Mouse (Mus musculus) frontal cortex, adult (tissue): ENCODE measurements around the gene Tnfsf11.
A peak's percentile ranks its signal among the peaks of the same experiment; 100 is the strongest.

ENCODE experiments used
- ATAC-seq: cut with Nextera tagmentation; 2 replicates; pipeline ENCODE4 v1.9.2; 2017; ENCODE audit warnings: mild to moderate bottlenecking, moderate library complexity, mixed read lengths; ENCODE audit not compliant: low TSS enrichment

The Tnfsf11 gene

DNA sequence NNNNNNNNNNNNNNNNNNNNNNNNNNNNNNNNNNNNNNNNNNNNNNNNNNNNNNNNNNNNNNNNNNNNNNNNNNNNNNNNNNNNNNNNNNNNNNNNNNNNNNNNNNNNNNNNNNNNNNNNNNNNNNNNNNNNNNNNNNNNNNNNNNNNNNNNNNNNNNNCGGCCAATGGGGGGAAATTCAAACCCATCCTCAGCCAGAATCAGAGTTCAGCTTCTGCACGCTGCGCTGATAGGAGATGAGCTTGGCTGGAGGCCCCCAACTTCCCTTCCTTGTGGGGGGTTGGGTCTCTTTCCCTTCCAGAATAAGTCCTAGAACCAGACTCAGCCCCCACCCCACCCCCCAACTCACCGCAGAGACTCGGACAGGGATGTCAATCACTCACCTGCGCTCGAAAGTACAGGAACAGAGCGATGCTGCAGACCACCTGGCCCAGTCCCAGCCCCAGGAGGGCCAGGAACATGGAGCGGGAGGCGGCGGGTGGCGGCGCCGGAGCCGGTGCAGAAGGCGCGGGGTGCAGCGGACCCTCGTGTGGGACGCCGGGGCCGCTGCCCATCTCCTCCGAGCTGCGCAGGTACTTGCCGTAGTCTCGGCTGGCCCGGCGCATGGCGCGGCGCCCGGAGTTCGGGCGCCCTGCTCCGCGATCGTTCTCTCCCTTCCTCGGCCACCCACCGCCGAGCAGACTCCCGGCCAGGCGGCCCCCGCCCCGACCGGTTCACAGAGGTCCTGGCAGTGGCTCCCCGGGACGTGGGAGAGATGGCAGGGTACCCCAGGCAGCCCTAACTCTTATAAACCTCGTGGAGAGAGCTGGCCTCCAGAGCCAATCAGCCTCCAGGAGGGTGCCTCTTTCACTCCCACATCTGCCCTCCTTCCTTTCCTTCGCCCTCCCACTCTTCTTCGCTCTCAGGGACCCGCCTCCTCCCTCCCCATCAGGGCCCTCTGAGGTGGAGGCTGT, at the start of gene Tnfsf11:
Gene Tnfsf11 (minus strand): TSS at position 758 of the 952 bp plus-strand sequence.
- peak; percentile 23; the same call in 1 of the 2 replicates for ATAC-seq

DNA sequence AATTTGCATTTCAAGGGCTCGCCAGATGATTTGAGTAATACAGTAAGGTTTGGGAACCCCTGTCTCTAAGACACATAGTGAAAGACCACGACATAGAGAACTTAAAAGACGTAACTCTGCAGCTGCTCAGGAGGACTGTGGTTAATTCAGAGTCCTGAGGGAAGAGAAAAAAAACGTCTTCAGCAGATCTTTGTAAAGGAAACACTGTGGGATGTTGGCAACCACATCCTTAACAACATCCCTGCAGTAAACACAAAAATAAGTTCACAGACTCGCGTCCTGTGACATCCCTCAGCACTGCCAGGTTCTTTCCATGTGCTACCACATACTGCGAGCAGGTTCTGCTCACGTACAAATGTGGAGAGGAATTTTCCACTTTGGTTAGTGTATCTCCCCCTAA, 48.9 kb upstream of the Tnfsf11 start:
- ATAC-seq = no peak

DNA sequence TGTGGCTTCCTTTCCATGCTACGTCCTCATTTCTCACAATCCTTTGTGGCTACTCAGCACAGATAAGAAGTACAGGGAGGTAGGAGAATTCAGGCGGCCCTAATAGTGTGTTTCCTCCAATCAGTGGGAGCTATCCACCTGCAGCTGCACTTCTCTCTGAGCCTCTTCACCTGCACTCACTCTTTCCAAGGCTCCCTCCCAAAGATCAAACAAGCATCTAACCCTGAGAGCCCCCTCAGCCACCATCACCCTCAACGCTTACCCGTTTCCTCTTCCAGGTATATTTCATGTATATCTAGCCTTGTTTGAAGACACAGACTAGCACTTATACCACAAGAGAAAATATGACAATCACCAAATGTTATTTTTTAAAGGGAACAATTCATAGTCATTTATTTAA, 47.5 kb upstream of the Tnfsf11 start:
- no peak for ATAC-seq

DNA sequence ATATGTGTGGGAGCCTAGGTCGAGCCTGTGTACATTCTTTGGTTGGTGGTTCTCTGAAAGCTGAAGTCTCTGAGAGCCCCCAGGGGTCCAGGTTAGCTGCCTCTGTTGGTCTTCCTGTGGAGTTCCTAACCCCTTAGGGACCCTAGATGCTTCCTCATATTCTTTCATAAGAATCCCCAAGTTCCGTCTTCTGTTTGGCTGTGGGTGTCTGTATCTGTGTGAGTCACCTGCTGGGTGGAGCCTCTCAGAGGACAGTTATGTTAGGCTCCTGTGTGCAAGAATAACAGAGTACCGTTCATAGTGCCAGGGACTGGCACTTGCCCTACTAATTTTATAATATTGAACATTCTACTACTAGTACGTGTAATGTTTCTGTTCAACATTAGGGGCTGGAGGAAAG, 45.0 kb upstream of the Tnfsf11 start:
- ATAC-seq = no peak

DNA sequence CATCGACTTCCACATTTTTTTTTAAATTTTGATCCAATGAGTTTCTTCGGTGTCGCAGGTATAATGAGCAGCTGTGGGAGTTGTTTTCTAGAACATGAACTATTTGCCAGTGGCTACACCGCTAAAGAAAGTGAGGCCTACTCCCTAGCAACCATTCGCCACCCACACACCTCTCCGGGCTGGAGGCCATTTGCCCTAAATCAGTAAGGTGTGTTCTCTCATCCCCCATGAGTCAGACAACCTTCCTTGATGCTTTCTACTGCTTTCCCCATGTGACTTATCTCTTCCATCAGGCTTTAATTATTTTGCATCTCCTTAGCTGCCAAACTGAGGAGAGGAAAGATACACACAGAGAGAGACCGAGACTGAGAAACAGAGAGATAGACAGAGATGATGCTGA, 43.7 kb upstream of the Tnfsf11 start:
- no peak for ATAC-seq

DNA sequence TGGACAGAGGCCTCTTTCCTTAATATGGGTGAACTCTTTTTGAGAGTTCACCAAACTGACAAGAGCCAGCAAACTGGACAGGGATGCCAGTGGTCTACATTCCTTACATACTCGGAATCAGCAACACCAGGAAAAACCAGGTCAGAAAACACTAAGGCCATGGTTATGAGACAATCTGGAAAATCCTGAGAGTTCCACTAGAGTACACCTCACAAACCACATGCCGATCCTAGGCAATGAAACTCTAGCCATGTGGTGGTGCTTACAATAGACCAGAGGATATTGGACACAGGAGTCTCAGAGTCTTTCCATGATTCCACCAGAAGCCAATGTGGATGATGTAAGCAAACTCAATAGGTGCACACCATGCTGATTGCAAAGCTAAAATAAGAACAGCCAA, 39.9 kb upstream of the Tnfsf11 start:
- no peak for ATAC-seq

DNA sequence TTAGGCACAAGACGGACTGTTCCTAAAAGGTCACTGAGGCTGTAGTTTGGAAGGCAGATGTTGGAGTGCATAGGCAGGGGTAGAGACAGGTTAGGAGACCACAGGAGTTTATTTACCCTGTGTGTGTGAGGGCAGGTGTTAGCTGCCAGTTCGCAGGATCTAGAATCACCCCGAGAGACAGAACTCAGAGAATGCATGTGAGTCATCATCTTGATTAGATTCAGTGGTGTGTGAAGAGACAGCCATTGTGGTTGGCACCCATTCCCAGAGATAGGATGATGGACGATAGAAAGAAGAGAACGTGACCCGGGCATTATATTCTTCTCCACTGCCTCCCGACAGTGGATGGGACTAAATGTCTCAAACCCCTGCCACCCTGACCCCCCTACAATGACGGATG, 35.2 kb upstream of the Tnfsf11 start:
- ATAC-seq = no peak

DNA sequence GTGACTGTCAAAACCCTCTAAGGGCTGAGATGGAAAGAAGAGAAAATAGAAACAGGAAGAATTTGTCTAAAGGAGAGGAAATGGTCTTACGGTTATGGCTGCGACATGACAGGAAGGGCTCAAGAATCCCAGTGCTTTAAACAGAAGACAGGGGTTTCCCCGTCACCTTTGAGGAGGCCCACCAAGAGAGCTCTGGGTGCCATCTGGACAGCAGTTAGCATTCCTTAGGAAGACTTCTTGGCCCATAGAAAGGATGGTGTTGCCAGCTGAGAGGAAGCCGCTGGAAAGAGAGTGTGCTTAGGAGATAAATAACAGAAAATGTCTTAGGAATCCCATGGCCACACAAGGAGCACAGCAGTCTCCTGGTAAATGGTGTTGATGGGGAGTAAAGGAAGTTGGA, 34.3 kb upstream of the Tnfsf11 start:
- ATAC-seq = no peak

DNA sequence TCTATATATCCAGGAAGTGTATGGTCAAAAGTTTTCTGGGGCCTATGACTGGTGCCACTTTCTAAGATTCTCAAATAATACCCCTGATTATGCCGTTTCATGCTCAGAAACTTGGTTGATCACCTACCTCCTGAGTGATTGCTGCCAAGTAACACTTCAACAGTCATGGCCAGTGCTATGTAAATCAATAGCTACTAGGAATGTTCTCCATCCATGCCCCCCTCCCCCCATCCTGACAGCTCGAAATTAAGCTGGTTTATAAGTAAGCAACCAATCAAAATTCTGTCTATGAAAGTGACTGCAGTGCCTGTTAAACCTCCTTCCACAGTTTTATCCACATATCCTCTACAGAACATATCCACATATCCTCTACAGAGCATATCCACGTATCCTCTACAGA, 25.5 kb upstream of the Tnfsf11 start:
- ATAC-seq = no peak

DNA sequence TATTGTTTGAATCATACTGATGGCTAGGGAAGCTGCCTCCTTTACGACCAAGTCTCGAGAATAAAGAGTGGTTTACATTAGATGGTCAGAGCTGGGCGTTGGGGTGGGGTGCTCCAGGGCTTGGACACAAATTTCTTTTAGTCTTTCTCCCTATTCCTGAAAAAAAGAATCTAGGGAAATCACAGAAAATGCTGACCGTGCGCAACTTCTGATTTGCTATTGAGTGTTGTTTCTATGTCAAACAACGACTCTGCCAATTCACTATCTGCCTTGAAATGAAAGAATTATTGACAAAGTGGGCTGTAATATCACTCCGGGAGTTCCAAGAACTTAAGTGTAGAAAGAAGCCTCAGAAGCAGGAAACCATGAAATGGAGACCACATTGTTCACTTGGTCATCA, 23.5 kb upstream of the Tnfsf11 start:
- no peak for ATAC-seq

DNA sequence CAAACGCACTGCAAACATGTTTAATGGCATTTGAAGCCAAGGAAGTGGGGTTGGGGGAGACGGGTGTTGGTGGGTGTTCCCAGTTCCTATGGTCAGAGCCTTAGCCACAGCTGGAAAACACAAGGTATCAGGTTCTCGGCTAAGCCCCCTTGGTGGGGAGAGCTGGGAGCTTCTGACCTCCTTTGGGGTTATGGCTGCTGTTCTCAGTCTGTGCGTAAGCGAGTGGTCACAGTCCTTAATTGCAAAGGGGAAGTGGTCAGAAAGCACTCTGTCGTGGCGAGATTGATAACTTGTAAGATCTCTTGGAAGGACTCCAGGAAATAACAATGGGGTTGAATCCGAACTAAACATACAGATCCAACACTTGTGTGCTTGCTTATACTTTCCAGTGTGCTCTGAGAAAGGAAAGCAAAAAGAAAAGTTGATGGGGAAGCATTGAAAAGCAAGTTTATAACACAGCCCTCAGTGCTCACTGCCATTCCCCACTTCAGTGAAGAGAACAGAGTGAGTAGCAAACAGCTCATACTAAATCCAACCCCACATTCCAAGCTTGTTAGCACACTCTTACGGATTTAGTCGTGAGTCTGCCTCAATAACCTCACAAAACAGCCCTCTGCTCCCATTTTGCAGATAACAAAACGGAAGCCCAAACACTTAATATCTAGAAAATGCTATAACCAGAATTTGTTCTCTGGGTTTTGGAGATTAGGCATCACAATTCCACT, 22.9 kb upstream of the Tnfsf11 start:
- no peak for ATAC-seq

DNA sequence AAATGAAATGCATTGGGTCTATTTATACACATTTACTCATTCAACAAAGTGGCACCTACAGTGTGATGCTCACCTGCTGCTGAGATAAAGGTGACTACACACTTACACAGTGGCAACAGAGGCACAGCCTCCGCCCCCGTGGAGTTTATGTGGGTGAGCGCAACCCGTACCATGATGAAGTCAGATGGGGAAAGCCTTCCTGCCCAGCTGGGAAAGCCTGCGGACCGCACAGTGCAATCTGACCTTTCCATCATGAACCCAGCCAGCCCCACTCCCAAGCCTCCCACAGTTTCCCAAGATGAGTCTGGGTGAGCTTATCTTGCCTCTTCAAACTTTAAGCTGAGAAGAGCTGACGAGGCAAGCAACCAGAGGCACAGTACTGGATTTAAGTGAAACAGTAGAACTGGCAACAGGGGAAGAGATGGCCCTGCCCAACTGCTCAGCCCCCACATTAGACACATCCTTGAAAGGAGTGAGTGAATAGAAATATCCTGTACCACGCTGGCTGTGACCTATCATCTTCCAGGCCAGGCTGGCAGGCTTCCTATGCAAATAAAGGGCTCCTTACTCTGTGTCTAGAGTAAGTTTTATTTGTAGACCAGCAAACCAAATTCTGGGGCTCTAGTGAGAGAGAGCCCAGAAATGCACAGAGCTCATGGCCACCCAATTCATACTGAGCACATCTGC, 22.1 kb upstream of the Tnfsf11 start:
- no peak for ATAC-seq

DNA sequence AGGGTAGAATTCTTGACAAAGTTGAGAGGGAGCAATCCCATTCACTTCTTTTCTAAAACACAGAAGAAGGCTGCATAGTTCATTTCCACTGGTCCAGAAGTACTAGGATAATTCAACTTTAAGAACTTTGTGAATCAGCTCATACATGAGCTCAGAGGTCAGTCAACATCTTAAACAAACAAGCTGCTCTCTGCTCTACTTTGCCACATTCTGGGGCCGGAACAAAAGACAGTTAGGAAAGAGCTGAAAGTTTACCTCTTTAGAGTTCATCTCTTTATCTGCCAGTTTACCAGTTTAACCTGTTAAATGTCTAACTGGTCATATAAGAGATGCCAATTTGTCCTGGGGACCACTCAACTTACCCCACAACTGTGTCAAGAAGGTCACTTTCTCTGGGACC, 15.5 kb upstream of the Tnfsf11 start:
- no peak for ATAC-seq

DNA sequence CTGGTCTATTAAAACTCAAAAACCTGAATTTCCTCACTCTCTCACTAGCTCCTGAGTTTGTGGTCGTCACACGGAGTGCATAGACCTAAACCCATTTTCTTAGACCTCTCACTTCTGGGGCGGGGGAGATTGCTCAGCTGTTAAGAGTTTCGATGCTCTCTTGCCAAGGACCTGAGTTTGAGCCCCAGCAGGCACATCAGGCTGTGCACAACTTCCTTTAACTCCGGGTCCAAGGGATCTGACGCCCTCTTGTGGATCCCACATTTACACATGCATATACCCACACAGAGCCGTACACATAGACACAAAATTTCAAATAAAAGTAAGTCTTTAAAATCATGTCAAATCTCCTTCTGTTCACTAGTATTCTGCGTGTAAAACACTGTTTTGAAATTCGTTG, 15.1 kb upstream of the Tnfsf11 start:
- ATAC-seq = no peak

DNA sequence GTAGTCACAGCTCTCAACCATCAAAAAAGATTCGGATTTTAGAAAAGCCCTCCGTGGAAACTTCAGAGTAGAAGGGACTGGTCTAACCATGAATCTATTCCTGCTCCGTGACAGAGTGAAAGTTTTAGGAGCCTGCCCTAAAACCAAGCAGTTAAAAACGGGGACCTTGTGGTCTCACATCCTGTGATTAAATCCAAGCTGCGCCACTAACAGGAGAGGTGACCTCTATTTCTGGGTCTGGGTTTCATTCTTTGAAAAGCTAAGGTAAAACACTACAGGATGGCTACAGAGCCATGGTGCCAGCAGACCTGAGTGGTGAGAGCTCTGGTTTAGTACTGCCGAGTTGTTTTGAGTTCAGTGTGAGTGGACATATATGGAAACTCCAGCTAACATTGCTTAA, 12.4 kb upstream of the Tnfsf11 start:
- ATAC-seq = no peak

DNA sequence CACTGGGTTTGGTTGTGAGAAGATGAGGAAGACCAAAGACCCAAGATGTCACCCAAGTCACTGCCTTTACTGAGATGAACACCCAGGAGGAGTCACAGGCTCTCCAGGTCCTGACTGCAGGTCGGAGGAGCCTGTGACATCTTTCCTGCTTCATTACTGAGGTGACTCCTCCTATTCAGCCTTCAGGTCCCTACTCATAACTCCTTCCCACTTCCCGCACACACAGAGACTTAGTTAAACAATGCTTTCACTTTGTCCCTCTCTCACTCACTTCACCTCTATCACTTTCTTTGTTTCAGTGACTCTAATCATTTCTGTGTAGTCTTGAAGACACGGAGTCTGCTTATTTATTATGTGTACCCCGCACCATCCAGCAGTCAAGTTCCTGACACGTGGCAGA, 11.7 kb upstream of the Tnfsf11 start:
- ATAC-seq = no peak

DNA sequence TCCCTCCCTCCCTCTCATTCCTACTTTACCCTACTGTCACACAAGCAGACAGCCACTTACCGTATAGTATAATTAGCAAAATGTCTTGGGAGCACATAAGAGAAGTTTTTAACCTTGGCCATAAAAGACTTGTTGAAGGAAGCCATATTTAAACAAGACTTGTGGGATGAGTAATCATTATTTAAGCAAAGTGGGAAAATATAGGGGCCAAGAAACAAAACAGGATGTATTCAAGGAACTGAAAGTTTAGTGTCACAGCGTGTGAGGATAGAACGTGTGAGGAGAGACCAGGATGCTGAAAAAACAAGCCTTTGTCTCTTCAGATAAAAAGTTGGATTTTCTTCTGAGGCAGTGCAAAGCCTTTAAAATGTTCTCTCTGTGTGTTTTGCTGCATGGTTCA, 11.2 kb upstream of the Tnfsf11 start:
- no peak for ATAC-seq

DNA sequence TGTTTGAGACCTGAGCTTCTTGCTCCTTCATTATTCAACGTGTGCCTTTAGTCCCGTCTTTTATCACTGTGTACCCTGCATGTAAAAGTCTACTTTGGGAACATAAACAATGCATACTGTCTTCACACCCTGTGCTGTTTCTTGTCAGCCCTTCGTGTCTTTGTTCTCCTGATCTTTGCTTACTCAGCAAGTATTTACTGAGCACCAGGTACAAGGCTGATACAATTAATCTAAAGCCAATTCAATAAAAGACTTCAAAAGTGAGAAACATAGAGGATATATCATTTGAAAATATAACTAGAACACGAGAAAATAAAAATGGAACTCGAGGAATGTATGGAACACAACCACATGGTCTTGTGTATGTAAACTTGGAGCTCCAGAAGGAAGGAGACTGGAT, 9.8 kb upstream of the Tnfsf11 start:
- ATAC-seq = no peak

DNA sequence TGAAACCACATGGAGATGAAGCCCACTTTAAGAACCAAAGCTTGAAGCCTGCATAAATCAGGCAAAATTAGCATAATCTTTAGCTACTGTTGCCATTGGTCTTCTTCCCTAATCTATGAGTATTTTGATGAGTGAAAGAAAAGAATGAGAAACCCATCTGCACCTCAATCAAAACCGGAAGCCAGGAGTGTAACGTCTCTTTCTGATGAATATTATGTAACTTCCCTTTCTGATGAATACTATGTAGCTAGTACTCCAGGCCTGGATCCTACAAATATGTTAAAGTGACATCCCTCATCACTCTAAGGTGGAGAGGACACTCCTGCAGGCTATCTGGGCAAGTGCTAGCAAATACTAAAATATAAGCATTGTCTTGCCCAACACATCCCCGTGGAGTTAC, 6.9 kb downstream of the Tnfsf11 start:
- ATAC-seq = no peak

DNA sequence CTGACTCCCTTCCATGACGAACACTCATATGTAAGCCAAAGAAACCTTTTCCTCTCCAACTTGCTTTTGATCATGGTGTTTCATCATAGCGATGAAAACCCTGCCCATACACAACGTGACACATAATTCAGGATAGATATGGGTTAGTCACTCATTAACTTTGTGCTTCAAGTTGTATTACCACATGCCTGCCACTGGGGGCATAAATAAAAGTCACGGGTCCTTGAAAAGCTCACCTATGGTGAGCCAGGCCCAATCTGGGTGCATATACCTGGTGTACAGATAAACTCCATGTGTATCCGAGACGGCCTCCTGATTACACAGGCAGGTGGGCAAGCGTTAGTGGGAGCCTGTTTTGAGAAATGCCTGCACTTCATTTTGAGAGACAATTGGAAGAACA, 15.2 kb downstream of the Tnfsf11 start:
- no peak for ATAC-seq

DNA sequence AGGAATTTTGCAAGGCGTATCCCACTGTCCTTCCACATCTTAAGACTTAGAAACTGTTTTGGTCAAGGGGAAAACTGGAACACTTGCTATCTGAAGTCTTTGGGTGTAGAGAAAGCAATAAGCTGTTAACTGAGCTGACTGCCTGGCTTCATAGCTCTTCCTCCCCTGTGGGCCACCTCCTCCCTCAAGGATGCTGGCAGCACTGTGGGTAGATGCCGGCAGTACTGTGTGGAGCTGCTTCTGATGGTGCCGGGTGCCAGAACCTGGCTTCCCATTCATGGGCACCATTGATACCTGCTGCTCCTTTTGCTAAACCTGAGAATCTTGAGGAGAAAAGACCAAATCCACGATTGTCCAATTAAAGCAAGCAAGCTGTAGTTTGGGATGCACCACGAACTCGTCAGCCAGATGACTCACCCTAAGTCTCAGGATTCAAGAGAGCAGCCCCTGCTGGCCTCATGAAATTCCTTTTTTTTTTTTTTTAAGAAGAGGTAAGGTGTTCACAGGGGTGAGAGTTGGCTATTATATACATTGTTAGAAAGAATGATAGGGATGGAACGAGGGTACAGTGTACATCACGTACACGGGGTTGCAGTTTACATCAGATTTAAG, 17.8 kb downstream of the Tnfsf11 start:
- peak; percentile 83 for ATAC-seq

DNA sequence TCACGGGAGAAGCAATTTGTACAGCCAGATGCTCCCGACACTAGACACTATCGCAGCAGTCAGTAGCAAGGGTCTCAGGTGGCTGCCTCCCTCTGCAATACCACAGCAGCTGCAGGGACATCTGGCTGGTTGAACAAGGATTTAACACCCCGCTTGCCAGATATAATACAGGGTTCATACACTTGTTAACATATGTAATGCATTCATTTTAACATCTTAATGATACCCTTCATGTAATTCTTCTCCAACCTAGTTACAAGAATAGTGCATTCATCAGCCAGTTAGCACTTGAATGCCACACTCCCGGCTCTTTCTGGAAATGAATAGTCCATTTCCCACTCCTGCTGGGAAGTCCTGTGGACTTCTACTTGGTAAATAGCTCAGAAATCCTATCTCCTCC, 18.9 kb downstream of the Tnfsf11 start:
- ATAC-seq = no peak
